Mouse (Mus musculus) MEL (cell line): ENCODE data around the gene 4930404N11Rik. TPM values are rescaled to one million over a fixed set of nuclear protein-coding genes. Genes with fewer than 3 reads are reported as not detected.

Experiments
- DNase-seq: peaks from one replicate; pipeline ENCODE4 v3.0.0; 2011; ENCODE audit warnings: low read depth, low spot score
- H3K27ac ChIP-seq: 2 replicates; pipeline ENCODE4 v1.5.1; 2012; ENCODE audit warnings: low read depth, mild to moderate bottlenecking, control low read depth, low read length, moderate library complexity; ENCODE audit not compliant: control insufficient read depth
- H3K27me3 ChIP-seq, 2 experiments: fragments of 150-350 bp in 1 of 2; sonication (generic) in 1 of 2; 2 replicates each; pipeline ENCODE4 v1.6.1; 2012; ENCODE audit warnings: low read length in 2 of 2, mild to moderate bottlenecking in 2 of 2, improper control_type of control experiment in 1 of 2, moderate library complexity in 1 of 2; ENCODE audit not compliant: insufficient read depth in 2 of 2, control insufficient read depth in 1 of 2
- H3K36me3 ChIP-seq, 2 experiments: 2 replicates each; pipeline ENCODE4 v1.6.1; 2012 to 2014; ENCODE audit warnings: low read length in 2 of 2, improper control_type of control experiment in 1 of 2, inconsistent platforms in 1 of 2, mild to moderate bottlenecking in 1 of 2; ENCODE audit not compliant: insufficient read depth in 2 of 2, control insufficient read depth in 1 of 2
- H3K4me1 ChIP-seq, 2 experiments: fragments of 150-350 bp in 1 of 2; sonication (generic) in 1 of 2; 2 replicates each; pipeline ENCODE4 v1.6.1; 2012; ENCODE audit warnings: low read length in 2 of 2, improper control_type of control experiment in 1 of 2, mild to moderate bottlenecking in 1 of 2; ENCODE audit not compliant: insufficient read depth in 2 of 2, control insufficient read depth in 1 of 2
- H3K4me3 ChIP-seq, 2 experiments: fragments of 150-350 bp in 1 of 2; sonication (generic) in 1 of 2; 2 replicates each; pipeline ENCODE4 v1.5.1; 2012; ENCODE audit warnings: low read depth in 2 of 2, low read length in 2 of 2, mild to moderate bottlenecking in 2 of 2, moderate library complexity in 2 of 2, control low read depth in 1 of 2, improper control_type of control experiment in 1 of 2; ENCODE audit not compliant: control insufficient read depth in 1 of 2, insufficient read depth in 1 of 2
- H3K79me2 ChIP-seq: 2 replicates; pipeline ENCODE4 v1.6.1; 2012; ENCODE audit warnings: mild to moderate bottlenecking, low read length, moderate library complexity; ENCODE audit not compliant: control insufficient read depth, poor library complexity, insufficient read depth
- H3K9ac ChIP-seq: 2 replicates; pipeline ENCODE4 v1.6.1; 2012; ENCODE audit warnings: low read depth, mild to moderate bottlenecking, control low read depth, low read length, moderate library complexity; ENCODE audit not compliant: control insufficient read depth, poor library complexity, severe bottlenecking
- H3K9me3 ChIP-seq: fragments of 150-350 bp; sonication (generic); replicated peaks from 2 replicates; pipeline ENCODE4 v1.6.1; 2012; ENCODE audit warnings: mild to moderate bottlenecking, low read length, improper control_type of control experiment, moderate library complexity; ENCODE audit not compliant: insufficient read depth
- BHLHE40 ChIP-seq: IDR thresholded peaks from 2 replicates; pipeline ENCODE4 v1.6.1; 2012; ENCODE audit warnings: low read depth, mild to moderate bottlenecking, inconsistent platforms, low read length, improper control_type of control experiment, borderline replicate concordance
- CTCF ChIP-seq, 3 experiments: IDR thresholded peaks in 2 of 3; conservative IDR thresholded peaks in 1 of 3; 2 replicates each; pipeline ENCODE4 v1.5.1; 2011 to 2012; ENCODE audit warnings: low read length in 3 of 3, low read depth in 2 of 3, mild to moderate bottlenecking in 2 of 3, improper control_type of control experiment in 1 of 3, inconsistent platforms in 1 of 3, mixed read lengths in 1 of 3, moderate library complexity in 1 of 3; ENCODE audit not compliant: control insufficient read depth in 1 of 3, insufficient read depth in 1 of 3, poor library complexity in 1 of 3, severe bottlenecking in 1 of 3
- ELF1 ChIP-seq: IDR thresholded peaks from 2 replicates; pipeline ENCODE4 v1.6.1; 2014; ENCODE audit warnings: low read depth, mild to moderate bottlenecking, inconsistent platforms, low read length, improper control_type of control experiment, moderate library complexity
- EP300 ChIP-seq, 2 experiments: IDR thresholded peaks; 2 replicates each; pipeline ENCODE4 v1.6.1; 2011; ENCODE audit warnings: improper control_type of control experiment in 2 of 2, low read length in 2 of 2, low read depth in 1 of 2, mild to moderate bottlenecking in 1 of 2
- ETS1 ChIP-seq: IDR thresholded peaks from 2 replicates; pipeline ENCODE4 v1.6.1; 2012; ENCODE audit warnings: low read depth, mild to moderate bottlenecking, inconsistent platforms, low read length, improper control_type of control experiment, moderate library complexity
- GATA1 ChIP-seq: IDR thresholded peaks from 2 replicates; pipeline ENCODE4 v1.6.1; 2011; ENCODE audit warnings: low read depth, low read length, improper control_type of control experiment
- KAT2A ChIP-seq: conservative IDR thresholded peaks from 2 replicates; pipeline ENCODE4 v1.6.1; 2012; ENCODE audit warnings: low read depth, low read length, improper control_type of control experiment, inconsistent platforms
- POLR2AphosphoS2 ChIP-seq: IDR thresholded peaks from 2 replicates; pipeline ENCODE4 v1.6.1; 2011; ENCODE audit warnings: low read length, improper control_type of control experiment
- SMC3 ChIP-seq: IDR thresholded peaks from 2 replicates; pipeline ENCODE4 v1.6.1; 2011; ENCODE audit warnings: low read depth, low read length, improper control_type of control experiment
- UBTF ChIP-seq: IDR thresholded peaks from 2 replicates; pipeline ENCODE4 v1.6.1; 2012; ENCODE audit warnings: low read depth, mild to moderate bottlenecking, inconsistent platforms, low read length, improper control_type of control experiment, moderate library complexity, borderline replicate concordance; ENCODE audit not compliant: insufficient read depth
- USF1 ChIP-seq: IDR thresholded peaks from 2 replicates; pipeline ENCODE4 v1.6.1; 2014; ENCODE audit warnings: low read depth, mild to moderate bottlenecking, inconsistent platforms, low read length, improper control_type of control experiment, moderate library complexity
- polyA plus RNA-seq, 2 experiments: library from polyadenylated mRNA; stranded (reverse) in 1 of 2; unstranded in 1 of 2; fragments of >175 nt in 1 of 2; fragments of >200 nt in 1 of 2; gene quantifications; 2 replicates each; pipeline versions ENCODE4 v1.2.1 to v1.2.4; 2012; ENCODE audit warnings: low replicate concordance in 2 of 2, low read depth in 1 of 2; ENCODE audit not compliant: insufficient read length in 2 of 2, insufficient read depth in 1 of 2, missing spikeins in 1 of 2
- total RNA-seq: library from RNA; depleted of rRNA; stranded (reverse); fragments of 300-350 nt; gene quantifications from 2 replicates; pipeline ENCODE4 v1.2.3, GENCODE M21; 2012

Gene 4930404N11Rik
- total and polyA plus RNA-seq, 3 experiments, result 3.1 to 12.1 TPM; not detected in 1

- peaks cover 8 to 13% of the 10 kb centered on the region in 2 experiments; a peak in 3 of 4 replicates for H3K4me1 ChIP-seq
- no peak overlapping the region for H3K9ac ChIP-seq
- H3K4me3 ChIP-seq, result no peak overlapping the region
- DNase-seq, result no peak
- TF ChIP-seq UBTF (no peak), ETS1 (peak; percentile 8; the same call in 1 of the 2 replicates), BHLHE40 (no peak), CTCF (IDR thresholded peaks at IDR 0.05 in 2 of 3, conservative IDR thresholded peaks at IDR 0.05 in 1 of 3; ENCODE audit: control insufficient read depth in 1 of 3, insufficient read depth in 1 of 3, low read depth in 2 of 3, low read length in 3 of 3, poor library complexity in 1 of 3, severe bottlenecking in 1 of 3) (no peak), EP300 (IDR thresholded peaks at IDR 0.05; ENCODE audit: low read depth in 1 of 2, low read length in 2 of 2) (peak in 1 of 2 experiments; percentile 22; a peak in 1 of 4 replicates)
- H3K27ac ChIP-seq, result no peak overlapping the region
- peaks cover 4% of the 10 kb centered on the region; the same call in 1 of the 2 replicates for H3K79me2 ChIP-seq
- H3K27me3 ChIP-seq, result no peaks in the 10 kb centered on the region
- no peaks in the 10 kb centered on the region for H3K9me3 ChIP-seq
- H3K36me3 ChIP-seq, result no peaks in the 10 kb centered on the region; a peak in 1 of 4 replicates
Observed at GRCm38 (mm10) chr10:81345162-81345534, 20.5 kb downstream of the 4930404N11Rik start.

- peak; percentile 75 for DNase-seq
- TF ChIP-seq USF1, result no peak
- TF ChIP-seq KAT2A, result no peak
- TF ChIP-seq ELF1, result no peak
- TF ChIP-seq POLR2AphosphoS2, result no peak
- peak in 2 of 3 experiments; percentile 33 to 44; a peak in 3 of 6 replicates for TF ChIP-seq CTCF (IDR thresholded peaks at IDR 0.05 in 2 of 3, conservative IDR thresholded peaks at IDR 0.05 in 1 of 3; ENCODE audit: control insufficient read depth in 1 of 3, insufficient read depth in 1 of 3, low read depth in 2 of 3, low read length in 3 of 3, poor library complexity in 1 of 3, severe bottlenecking in 1 of 3)
- TF ChIP-seq SMC3, result peak; percentile 35
- TF ChIP-seq GATA1, result 0 out of 2 replicates have a peak, but pooled peaks have one; percentile 18
- TF ChIP-seq ETS1, result peak; percentile 29; the same call in 1 of the 2 replicates
- no peak for TF ChIP-seq UBTF
- H3K27ac ChIP-seq, result no peak overlapping the region; the same call in 1 of the 2 replicates
- H3K79me2 ChIP-seq, result no peaks in the 10 kb centered on the region
- H3K9ac ChIP-seq, result no peak overlapping the region; the same call in 1 of the 2 replicates
- no peaks in the 10 kb centered on the region; a peak in 1 of 4 replicates for H3K36me3 ChIP-seq
- peaks cover 8 to 11% of the 10 kb centered on the region in 2 experiments; a peak in 3 of 4 replicates for H3K4me1 ChIP-seq
- H3K27me3 ChIP-seq, result no peaks in the 10 kb centered on the region
- H3K4me3 ChIP-seq, result peak overlapping the region in 1 of 2 experiments; percentile 9; a peak in 1 of 4 replicates
- no peaks in the 10 kb centered on the region for H3K9me3 ChIP-seq
Observed at GRCm38 (mm10) chr10:81344421-81345161, 21.0 kb downstream of the 4930404N11Rik start.
